Mouse (Mus musculus) heart, adult 8-10 months (tissue): ENCODE results near the gene Tex14. TPM values are rescaled to one million over a fixed set of nuclear protein-coding genes. Genes with fewer than 3 reads are reported as not detected.
"Not testable (repeated sequence)": the region's sequence is repeated elsewhere in the genome, so short reads cannot be mapped to it uniquely, and the experiment has no call there.

Experiments
- DNase-seq: peaks from one replicate; pipeline ENCODE4 v3.0.0; 2022; ENCODE audit warnings: low spot score
- total RNA-seq, 4 experiments: library from RNA; stranded (reverse); gene quantifications; 2 replicates each; pipeline ENCODE4 v1.2.4; 2022

Tex14 gene
- total RNA-seq, 4 experiments from 2014 or later, result 0.16 to 0.29 (median 0.19) TPM; not detected in 1

DNA sequence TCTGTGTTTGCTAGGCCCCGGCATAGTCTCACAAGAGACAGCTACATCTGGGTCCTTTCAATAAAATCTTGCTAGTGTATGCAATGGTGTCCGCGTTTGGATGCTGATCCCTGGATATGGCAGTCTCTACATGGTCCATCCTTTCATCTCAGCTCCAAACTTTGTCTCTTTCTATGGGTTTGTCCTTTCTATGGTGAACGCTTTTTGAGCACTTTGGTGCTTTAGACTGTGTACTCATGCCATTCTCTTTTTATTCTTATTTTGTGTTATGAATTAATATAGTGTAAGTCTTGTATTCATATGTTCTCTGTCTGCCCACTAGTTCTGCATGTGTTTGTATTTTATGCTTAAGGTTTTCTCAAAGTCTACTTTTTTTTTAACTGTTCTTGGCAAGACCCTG is 67.2 kb downstream of the Tex14 start:
- DNase-seq, result not testable (repeated sequence)

DNA sequence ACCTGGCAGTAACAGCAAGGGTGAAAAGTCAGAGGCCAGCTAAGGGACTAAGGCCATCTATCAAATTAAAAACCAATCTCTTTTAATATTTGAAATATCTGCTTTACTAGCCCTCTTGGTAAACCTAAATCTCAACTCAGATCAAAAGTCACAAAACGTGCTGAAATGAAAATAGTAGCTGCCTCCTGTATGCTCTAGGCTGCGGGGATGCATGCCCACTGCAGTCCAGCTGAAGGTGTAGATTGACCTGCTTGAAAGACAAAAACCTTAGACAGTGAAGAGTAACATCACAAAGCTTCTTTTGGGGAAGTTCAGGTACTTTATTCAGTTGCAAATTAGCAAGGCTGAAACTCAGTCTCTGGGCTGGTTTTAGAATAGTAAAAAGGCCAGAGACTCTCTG is 74.3 kb downstream of the Tex14 start:
- not testable (repeated sequence) for DNase-seq

- no peak for DNase-seq
These were observed 79.0 kb downstream of the Tex14 start for GRCm38 (mm10) chr11:87483796-87484326.

GRCm38 (mm10) chr11:87488948-87489347 is 84.1 kb downstream of the Tex14 start:
- no peak for DNase-seq

DNA sequence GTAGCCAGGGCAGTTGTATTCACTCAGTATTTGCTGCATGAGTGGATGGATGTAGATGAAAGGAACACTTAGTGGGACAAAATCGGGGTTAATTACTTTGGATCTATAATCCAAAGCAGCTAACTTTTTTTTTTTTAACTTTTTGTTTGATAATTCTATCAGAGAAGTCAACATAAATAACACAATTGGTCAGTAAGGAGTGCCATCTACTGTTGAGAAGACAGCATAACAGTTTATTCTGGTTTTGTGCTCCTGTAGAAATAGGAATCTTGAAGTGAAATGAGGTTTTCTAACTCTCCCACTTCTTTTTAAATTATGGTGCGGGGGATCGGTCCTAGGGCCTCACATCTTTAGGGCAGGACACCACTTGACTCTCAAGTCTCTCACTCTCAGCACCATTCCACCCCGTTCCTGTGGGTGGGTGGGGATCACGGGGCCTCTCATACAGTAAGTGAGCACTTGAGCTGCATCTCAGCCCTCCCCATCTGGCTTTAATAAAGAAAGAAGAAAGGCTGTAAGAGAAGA is 99.9 kb downstream of the Tex14 start:
- peak; percentile 20 for DNase-seq

DNA sequence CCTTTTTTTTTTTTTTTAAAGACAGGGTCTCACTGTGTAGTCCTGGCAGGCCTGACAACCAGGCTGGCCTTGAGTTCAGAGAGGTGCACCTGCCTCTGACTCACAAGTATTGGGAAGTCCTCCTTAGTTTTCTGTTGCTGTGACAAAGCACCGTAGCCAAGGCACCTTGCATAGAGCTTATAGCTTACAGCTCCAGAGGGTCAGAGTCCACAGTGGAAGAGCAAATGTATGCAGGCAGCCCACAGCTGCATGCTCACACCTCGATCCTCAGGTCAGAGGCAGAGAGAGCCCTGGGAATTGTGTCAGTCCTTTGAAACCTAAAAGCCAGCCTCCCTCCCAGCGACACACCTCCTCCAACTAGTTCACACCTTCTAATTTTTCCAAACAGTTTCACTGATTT is 101.6 kb downstream of the Tex14 start:
- no peak for DNase-seq

DNA sequence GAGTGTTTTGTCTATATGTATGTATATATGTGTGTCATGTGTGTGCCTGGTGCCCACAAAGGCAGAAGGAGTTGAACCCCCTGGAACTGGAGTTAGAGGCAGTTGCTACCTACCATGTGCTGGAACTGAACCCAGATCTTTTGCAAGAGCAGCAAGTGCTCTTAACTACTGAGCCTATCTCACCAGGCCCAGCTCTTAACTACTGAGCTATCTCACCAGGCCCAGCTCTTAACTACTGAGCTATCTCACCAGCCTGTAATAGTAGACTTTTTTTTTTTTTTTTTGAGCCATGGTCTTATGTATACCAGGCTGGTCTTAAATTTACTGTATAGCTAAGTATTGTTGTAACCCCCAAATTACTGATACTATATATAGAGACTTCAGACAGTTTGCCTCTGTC is 102.2 kb downstream of the Tex14 start:
- DNase-seq, result no peak

DNA sequence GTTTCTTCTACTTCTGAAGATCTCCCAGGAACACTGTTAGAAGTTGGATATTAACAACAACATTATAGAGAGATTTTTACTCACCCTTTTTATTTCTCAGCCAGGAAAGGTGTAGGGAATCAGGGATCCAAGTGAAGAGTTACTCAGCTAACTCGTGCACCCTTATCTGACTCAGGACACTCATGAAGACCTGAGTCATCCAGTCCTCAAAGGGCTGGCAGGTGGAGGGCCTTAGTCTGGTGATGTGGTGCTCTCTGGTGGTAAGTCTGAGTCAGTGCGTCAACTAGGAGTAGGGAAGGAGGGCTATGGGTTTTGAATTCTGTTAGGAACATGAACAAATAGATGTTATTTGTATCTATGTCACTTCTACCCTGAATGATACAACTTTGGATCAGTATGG is 114.4 kb downstream of the Tex14 start:
- DNase-seq, result peak; percentile 11

- no peak for DNase-seq
These were observed 118.6 kb downstream of the Tex14 start for GRCm38 (mm10) chr11:87523466-87523865.

- DNase-seq, result no peak
These were observed 119.1 kb downstream of the Tex14 start for GRCm38 (mm10) chr11:87523967-87524366.

- DNase-seq, result no peak
These were observed 119.9 kb downstream of the Tex14 start for GRCm38 (mm10) chr11:87524780-87525179.

- no peak for DNase-seq
These were observed 122.5 kb downstream of the Tex14 start for GRCm38 (mm10) chr11:87527364-87527763.

GRCm38 (mm10) chr11:87527990-87528389 is 123.1 kb downstream of the Tex14 start:
- DNase-seq, result no peak

DNA sequence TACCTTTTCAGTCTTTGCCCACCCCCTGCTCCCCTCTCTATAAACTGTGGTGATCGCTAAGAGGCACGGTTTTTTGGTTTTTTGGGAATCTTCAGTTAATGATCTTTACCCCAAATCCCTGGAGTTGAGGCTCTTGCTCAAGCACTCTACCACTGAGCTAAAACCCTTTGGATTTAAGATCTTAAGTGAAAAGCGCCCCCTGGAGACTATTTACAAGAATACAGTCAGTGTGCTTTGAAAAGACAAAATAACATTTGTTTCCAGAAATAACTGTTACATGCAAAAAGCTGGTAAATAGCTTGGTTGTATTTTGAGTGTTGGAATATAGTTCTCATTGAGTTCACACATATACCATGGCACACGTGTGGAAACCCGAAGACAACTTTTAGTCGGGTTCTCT is 126.8 kb downstream of the Tex14 start:
- no peak for DNase-seq

DNA sequence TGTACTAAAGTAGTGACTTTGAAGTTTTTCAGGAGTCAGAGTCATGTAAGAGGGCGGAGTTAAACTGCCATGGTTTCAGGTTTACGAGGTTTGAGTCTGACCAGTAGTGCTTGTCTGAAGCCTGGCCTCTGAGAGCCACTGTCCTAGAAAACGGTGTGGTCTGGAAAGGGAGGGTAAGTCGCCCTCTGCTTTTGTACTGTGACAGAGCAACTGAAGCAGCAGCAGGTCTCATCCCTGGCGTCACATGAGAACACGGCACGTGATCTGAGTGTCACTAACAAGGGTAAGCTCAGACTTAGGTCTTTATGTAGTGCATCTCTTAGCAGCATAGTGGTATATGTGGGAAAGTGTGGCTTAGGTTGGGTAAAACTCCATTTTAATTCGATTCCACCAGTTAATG is 137.4 kb downstream of the Tex14 start:
- no peak for DNase-seq

- DNase-seq, result no peak
These were observed 138.0 kb downstream of the Tex14 start for GRCm38 (mm10) chr11:87542906-87543305.

DNA sequence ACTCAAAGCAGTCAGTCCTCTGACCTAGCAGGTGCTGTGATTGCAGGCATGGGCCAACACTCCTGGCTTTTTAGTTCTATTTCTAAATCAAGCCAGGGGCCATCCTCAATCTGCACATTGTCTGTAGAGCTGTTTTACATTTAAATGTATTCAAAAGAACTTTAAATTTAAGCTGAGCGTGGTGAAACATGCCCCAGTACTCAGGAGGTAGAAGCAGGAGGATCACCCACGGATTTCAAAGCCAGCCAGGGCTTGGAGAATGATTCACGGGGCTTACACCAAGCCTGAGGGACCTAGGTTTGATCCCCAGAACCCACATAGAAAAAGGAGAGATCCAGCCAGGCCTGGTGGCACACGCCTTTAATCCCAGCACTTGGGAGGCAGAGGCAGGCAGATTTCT is 148.5 kb downstream of the Tex14 start:
- no peak for DNase-seq

- no peak for DNase-seq
These were observed 149.5 kb downstream of the Tex14 start for GRCm38 (mm10) chr11:87554386-87554785.

DNA sequence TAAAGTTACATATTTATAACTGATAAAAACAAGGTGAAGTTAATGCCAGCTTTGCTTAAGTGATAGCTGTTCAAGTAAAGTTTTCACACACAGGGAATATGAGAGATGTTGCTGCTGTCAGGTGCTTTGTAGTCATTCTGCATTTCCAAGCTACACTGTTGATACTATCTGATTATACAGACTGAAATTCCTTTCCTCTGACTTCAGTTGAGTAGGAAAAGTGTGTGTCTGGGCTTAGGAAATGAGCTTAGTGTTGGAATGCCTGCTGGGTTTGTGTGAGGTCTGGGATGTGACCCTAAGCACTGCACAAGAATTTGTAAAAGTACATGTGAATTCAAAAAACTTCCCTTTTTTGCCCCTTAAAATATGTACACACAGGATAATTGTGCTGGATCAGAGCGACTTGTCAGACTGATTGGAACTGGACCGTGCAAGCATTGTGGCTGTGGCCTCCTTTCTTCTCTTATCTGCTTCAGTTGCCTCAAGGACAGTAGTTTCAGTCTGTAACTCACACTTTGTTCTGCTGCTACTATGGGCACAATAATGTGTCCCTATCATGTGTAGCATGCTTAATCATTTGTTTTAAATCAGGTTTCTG is 150.3 kb downstream of the Tex14 start:
- no peak for DNase-seq

DNA sequence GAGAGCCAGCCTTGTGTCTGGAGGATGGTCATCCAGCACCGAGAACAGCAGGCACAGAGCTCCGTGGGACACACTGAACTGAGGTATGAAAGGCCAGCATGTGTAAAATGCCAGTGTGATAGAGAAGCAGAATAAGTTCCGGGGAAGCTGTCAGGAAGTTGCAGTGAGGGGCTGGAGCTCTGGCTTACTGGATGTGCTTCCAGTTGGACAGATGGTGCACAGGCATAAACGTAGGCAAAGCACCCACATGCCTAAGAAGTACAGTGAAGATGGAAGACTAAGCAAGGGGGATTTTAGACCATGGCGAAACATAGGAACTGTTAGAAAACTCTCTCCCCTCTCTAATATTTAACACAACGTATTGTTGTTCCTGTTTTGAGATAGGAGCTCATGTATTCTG is 156.3 kb downstream of the Tex14 start:
- DNase-seq, result no peak

DNA sequence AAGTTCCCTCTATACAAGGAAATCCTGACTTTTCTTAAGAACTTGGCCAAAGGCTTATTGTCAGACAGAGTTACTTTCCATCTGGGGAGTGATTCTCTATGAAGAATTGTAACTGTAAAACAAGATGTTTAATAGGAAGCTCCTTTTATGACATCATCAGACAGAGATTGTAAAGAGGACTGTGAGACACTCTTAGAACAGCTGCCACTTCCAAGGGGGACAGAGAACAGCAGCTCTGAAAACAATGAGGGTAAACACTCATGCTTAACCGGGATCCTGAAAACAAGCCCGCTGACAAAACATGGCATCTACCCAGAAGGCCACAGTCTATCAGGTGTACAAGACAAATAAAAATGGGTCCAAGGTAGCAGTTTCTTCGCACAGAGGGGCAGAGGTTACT is 161.6 kb downstream of the Tex14 start, which contains the start of gene Gm11492:
Gene Gm11492, plus strand, starts transcription at position 153 of the 400 bp plus-strand sequence.
- DNase-seq, result peak; percentile 57

DNA sequence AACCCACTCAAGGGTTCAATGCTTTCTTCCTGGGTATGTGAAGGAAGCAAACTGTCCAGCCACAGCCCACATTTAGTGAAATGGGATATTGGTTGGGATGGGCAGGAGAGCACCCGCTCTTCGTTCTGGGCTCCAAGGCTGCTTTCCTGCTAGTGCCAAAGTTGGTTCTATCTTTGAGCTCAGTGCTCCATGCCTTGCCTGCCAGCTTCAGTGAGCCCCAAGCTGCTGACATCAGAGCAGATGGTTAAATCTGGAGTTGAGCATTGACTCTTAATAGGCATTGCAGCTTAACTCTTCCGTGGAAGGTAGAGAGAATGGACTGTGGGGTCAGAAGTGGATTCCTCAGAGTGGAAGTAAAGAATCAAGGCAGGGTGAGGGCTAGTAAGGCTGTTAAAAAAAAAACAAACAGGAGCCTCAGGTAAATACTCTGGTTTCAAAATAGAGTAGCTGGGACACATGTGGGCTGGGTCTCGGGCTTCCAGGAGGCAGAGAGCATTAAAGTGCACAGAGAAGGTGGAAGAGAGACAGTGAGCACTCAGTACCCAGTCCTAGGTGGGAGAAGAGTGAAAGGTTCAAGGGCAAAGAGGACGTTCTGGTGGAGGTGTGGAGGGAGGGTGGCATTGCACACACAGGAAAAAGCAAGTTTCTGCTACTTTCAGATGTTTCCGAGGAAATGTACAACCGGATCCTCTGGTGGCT is 163.5 kb downstream of the Tex14 start, which contains the start of gene Sept4:
Gene Sept4, plus strand, starts transcription at position 649 of the 699 bp plus-strand sequence.
- DNase-seq, result no peak

DNA sequence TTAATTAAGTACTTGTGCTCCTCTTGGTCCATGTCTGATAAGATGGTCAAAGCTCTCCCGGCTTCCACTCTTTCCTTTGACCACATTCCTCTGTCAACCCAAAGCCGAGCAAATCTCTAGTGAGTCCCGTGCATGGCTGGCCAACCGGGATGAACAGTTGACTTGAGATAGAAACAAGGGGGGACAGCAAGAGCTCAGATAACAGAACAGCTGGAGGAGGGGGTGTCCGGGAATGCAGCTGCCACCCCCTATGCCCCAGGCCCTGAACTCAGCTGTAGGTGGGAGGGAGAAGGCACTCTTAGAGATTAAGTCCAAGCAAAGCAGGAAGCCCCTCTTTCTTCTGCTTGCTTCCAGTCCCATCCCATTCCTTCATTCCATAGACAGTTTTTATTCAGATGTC is 165.9 kb downstream of the Tex14 start:
- no peak for DNase-seq
